Mouse (Mus musculus): ENCODE measurements around the gene Unc13b.

- TF ChIP-seq POLR2AphosphoS2 (IDR thresholded peaks at IDR 0.05; ENCODE audit: insufficient read length, low read depth) (no peak), SRF (IDR thresholded peaks at IDR 0.05; ENCODE audit: control insufficient read depth, insufficient read length, low read depth) (no peak), MYOG (IDR thresholded peaks at IDR 0.05; ENCODE audit: control insufficient read depth in 1 of 3, insufficient read depth in 1 of 3, insufficient read length in 2 of 3, low read depth in 2 of 3) (no peak), POLR2A (IDR thresholded peaks at IDR 0.05; ENCODE audit: insufficient read length, low read depth) (no peak), USF1 (IDR thresholded peaks at IDR 0.05; ENCODE audit: low read depth) (no peak), TCF3 (IDR thresholded peaks at IDR 0.05; ENCODE audit: insufficient read length, low read depth) (no peak), CEBPB (IDR thresholded peaks at IDR 0.05; ENCODE audit: insufficient read depth, poor library complexity, severe bottlenecking) (no peak), REST (IDR thresholded peaks at IDR 0.05; ENCODE audit: insufficient read depth, insufficient read length) (no peak), TCF12 (IDR thresholded peaks at IDR 0.05; ENCODE audit: insufficient read depth, poor library complexity, severe bottlenecking) (no peak), MYOD1 (IDR thresholded peaks at IDR 0.05; ENCODE audit: control insufficient read depth in 1 of 3, insufficient read length in 2 of 3, low read depth in 2 of 3) (no peak), E2F4 (IDR thresholded peaks at IDR 0.05; ENCODE audit: insufficient read depth) (no peak)
Measured at GRCm38 (mm10) chr4:43052627-43053026, 6.1 kb upstream of the Unc13b start.
